Mouse (Mus musculus) megakaryocyte-erythroid progenitor cell, adult 5-6 weeks (primary cell): ENCODE measurements around the gene Ralgapa2. TPM values are rescaled to one million over a fixed set of nuclear protein-coding genes. Genes with fewer than 3 reads are reported as not detected.

Experiments
- ATAC-seq: replicated peaks from 2 replicates; pipeline ENCODE4 v1.8.0; 2016; ENCODE audit warnings: mild to moderate bottlenecking, inconsistent platforms; ENCODE audit not compliant: severe bottlenecking, poor library complexity, low FRiP score, low TSS enrichment
- total RNA-seq, 2 experiments: library from RNA; stranded (forward) in 1 of 2; stranded (reverse) in 1 of 2; fragments of 200-1000, 215-1000 nt in 1 of 2; fragments of >200 nt in 1 of 2; fragmentation: Nextera tagmentation in 1 of 2; gene quantifications; 2 replicates each; pipeline ENCODE4 v1.2.3; 2014 to 2017

Gene Ralgapa2
- total RNA-seq, 2 experiments from 2014 or later, result 11.4 to 27.1 TPM

DNA sequence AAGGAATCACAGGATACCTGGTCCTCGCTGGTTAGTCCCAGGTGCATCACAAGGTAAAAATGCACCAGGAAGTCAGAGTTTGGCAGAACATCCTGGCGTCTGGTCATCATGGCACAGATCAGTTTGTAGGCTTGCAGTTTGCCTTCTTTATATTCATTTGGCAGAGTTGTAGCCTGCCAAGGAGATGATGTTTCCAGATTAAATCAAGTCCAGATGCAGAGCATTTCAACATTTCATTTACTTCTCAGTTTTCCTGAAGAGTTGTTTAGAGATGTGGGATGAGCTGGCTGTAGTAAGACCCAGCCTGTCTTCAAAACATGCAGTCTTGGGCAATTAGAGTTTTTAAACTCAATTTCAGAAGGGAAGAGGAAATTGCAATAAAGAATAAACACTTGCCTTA, 124.9 kb downstream of the Ralgapa2 start:
- ATAC-seq, result no peak

DNA sequence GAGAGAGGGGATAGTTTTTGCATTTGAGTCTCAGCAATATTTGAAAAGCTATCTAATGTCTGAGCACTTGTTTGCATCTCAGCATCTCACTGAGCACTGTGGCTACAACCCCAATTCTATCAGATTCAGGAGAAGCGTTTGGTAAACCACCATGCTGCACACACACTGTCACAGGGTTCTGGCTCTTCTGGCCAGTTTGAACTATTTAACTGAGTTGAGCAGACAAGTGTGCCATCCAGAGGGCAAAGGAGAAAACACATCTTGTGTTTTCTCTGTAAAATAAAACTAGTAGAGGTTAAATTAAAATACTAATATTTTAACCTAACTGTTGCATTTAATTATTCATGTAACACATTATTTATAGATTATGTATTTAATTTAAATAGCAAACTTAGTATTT, 127.6 kb downstream of the Ralgapa2 start:
- ATAC-seq, result peak; percentile 41; the same call in 1 of the 2 replicates

DNA sequence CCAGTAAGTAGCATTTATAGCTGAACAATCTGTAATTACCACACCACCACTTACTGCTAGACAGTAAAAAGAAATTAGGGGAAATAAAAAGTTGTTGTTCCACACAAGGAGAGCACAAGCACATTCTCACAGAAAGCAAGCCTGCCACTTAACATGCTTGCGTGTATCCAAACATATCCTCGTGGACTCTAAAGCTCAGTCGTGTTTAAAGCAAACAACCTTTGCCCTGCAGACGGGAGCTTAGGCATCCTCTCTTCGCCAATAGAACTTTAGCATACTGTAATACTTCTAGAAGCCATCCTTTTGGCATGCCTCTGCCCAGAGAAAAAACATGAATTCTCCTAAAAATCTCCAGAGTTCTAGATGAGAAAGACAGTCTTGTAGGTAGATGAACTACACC, 135.9 kb downstream of the Ralgapa2 start:
- ATAC-seq, result no peak

DNA sequence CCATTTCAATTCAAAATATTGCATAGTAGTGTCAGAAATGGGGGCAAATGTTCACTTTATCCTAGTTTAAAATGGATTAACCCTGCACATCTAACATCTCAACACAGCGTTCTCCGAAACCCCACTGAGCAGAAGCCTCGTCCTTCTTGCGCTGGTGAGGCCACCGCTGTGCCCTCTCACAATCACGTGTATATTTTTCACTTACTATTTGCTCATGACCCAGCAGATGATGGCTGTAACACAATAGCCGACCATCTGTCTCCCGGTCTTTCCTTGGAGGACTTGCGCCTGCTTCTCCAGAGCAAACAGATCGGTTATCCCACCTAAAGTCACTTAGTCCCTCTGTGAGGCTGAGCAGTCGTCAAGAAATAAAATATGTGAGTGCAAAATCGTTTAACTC, 146.0 kb downstream of the Ralgapa2 start:
- ATAC-seq, result no peak

DNA sequence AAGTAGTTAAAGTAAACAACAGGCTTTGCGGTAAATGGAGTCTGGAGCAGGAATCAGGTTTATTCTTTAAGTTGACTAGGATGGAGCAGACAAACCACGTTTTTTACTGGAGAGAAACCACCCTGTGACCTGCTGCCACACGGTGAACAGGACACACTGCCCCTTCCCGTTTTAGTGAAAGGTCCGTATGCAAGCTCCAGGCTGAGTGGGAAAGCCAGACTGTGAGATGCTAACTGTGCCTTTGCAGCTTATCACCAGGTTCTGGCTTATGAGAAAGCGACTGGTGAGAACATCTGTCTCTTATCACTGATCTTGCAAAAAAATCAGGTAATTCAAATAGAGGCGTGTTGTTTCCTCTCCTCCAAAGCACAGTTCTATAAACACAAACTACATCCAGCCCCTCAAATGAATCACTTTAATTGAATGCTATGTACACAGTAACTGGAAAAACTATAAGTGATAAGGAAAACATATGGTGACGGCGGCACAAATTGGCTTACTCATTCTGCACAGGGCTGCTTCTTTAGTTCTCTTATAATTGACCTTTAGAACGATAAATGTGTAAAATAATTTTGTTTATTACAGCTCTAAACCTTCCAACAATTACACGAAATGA, 146.7 kb downstream of the Ralgapa2 start:
- ATAC-seq, result 0 out of 2 replicates have a peak, but pooled peaks have one; percentile 27

DNA sequence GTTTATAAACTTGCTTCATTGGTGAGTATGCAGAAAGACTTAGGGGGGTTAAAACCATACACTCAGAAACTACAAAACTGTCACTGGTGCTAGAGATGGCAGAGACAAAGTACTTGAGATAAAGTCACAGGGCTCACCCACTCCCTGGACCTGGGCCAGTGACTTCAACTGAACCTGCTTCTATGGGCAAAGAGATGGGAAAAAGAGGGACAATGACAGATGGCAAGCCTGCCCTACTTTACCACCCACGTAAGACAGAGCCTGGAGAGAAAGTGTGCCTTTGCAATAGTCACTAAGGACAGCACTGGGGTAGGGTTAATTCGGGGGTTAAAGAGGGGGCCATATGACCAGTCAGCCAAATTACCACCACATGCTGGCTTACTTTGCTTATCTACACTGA, 148.7 kb downstream of the Ralgapa2 start:
- ATAC-seq, result peak; percentile 70

DNA sequence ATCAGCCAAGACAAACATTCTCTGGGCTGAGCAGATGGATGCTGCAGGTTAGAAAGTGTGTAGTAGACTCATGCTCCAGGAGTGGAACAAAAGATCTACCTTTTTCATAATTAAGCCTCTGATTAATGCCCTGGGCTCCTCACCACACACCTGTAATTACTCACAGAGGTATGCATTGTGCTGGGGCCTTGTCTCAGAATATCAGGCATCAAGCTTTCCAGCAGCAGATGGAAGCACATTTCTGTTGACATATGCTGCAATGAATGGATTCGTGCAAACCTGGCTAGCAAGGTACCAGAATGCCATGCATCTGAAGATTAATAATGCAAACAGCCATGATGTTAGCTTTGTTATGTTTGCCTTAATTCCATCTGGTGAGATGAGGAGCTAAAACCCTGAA, 149.2 kb downstream of the Ralgapa2 start:
- ATAC-seq, result no peak

DNA sequence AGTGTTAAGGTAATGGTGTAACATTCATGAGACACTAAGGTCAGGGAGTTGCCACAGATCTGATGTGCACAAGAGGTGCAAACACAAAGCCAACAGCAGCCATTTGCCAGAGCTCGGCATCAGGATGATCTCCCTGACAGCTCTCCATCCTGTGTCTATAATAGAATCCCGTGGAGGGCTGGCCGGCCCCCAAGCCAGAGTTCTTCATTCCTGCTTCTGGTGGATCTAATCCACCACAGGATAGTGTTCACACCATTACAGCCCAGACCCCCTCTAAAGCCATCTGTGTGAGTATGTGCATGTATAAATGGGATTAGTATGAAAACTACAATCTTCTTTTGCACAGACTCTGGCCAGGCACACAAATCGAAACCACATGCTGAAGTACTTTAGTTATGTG, 150.2 kb downstream of the Ralgapa2 start:
- ATAC-seq, result no peak

DNA sequence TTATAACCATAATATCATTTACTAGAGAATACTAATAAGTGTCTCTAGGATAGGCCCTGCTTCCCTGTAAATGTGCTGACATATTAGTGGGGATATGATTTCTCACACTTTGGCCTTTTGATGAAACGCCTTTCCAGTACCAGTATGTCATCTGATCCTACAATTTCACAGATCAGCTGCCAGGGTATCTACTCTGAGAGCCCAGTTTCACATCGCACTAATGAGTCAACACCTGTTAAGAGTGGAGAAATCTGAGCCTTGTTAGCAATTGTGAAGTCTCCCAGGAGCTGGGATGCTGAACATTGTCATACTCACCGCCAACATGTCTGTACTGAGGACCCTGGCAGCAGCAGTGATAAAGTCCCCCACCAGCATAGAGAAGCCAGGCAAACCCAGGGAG, 151.1 kb downstream of the Ralgapa2 start:
- no peak for ATAC-seq

DNA sequence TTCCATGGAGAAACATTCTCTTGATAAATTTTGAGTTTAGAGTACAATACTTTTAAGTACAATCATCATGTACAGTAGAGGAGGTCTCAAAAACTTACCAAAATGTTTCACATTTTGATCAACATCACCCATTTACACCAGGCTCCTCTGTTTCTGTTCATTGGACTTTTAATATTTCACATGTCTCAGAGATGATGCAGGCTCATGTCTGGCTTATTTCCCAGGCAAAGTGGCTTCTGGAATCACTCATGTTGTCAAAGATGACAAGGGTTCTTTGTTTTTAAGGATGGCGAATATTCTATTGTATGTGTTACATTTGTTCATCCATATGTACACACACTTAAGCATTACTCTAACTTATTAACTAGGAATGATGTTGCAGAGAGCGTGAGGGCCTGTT, 152.5 kb downstream of the Ralgapa2 start:
- no peak for ATAC-seq

DNA sequence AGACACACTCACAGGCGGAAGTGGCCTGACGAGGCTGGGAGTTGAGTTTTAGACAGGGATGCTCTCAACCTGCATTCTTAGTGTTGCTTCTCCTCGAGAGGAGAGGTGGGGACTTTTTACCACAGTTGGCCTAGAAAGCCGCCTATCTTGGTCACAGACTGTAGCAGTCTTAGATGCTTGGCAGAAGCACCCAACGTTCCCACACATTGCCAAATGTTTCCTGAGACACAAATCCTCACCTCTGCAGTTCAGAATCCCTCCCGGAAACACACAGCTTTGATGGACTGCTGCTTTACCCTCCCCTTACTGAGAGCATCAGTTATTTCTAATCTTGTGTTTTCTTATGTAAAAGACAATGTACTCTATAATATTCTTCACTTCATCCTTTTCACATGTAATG, 155.6 kb downstream of the Ralgapa2 start:
- no peak for ATAC-seq

DNA sequence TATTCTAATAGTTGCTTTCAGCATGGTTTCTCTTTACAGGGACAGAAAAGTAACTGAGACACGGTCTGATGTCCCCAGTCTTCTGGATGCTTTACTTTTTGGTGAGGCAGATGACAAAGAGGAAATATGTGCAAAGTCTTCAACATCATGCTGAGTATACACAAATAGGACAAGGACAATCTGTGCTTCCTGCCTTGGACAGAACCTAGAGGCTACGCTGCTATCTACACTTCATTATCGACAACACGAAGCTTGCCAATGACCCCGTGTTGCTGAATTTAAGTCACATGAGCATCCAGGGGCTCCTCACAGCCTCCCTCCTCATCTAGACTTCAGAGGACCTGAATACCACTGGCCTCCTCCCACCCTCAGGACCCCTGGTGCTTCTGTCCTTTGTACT, 161.9 kb downstream of the Ralgapa2 start:
- ATAC-seq, result no peak

DNA sequence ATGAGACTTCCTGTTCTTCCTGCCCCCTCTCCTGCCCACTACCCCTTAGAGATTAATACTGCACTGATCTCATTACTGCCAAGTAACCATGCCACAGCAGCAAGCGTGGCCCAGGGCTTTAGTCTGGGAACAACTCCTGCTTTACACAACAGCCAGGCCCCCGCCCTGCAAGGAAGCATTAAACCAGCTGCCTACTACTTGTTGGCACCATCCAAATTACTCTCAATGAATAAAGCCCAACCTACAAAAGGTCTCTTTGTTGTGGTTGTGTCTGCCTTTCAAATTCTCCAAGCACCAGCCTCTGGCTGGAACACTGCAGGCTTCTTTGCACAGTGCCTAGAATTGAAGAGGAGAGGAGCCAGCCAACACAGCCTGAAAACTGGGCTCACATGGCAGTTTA, 164.2 kb downstream of the Ralgapa2 start:
- ATAC-seq, result no peak

DNA sequence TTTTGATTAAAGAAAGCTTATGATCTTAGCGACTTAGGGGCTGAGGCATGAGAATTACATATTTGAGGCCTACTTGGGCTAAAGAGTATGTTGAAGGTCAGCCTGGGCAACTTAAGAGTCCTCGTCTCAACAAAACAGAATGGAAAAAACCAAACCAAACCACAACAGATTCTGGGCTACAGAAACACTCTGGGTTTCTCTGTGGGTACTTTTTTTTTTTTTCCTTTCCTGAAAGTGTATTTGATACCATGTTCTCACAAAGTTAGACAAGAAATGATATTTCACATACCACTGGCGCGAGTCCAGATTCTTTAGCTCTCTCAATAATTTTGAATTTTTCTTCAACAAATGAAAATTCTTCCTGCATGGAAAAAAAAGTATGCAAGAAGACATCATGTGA, 172.1 kb downstream of the Ralgapa2 start:
- ATAC-seq, result no peak

DNA sequence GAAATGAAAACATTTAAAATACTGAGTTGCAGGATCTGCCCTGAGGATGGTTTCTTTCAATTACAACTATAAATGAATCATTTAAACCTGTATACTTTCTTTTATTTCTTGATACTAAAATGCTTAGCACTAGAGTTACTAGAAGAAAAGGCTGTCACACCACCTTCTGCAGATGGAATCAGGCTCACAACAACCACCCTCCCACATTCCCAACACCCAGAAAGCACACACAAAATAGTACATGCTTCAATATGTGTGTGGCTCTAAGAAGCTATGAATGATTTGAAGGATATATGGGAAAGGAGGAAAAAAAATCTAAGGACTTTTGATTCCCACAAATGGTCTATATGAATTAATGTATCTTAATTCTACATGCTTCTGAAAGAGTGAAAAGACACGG, 174.6 kb downstream of the Ralgapa2 start:
- no peak for ATAC-seq

DNA sequence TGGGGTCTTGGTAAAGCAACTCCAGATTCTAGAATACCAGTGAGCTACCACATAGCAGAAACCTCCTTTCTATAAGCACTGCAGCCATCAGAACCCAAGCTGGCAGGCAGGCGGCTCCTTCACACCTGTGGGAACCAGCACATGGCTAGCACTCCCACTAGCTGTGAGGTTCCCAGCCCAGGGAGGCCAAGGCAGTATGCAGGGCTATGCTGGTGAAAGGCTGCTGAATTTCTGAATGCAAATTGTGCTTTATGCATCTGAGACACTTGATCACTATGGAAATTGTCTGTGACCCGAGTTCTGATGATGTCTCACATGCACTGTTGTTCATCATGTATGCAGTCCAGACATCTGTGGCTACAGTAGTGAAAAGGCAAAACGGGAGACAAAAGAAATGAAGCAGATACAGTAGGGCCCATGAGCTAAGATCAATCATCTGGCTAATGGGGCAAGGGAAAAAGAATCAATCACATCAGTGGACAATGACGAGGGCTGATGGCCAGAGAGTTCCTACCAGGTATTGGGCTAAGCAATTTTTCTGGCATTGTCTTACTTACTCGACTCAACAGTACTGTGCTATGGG, 180.2 kb downstream of the Ralgapa2 start:
- ATAC-seq, result no peak

DNA sequence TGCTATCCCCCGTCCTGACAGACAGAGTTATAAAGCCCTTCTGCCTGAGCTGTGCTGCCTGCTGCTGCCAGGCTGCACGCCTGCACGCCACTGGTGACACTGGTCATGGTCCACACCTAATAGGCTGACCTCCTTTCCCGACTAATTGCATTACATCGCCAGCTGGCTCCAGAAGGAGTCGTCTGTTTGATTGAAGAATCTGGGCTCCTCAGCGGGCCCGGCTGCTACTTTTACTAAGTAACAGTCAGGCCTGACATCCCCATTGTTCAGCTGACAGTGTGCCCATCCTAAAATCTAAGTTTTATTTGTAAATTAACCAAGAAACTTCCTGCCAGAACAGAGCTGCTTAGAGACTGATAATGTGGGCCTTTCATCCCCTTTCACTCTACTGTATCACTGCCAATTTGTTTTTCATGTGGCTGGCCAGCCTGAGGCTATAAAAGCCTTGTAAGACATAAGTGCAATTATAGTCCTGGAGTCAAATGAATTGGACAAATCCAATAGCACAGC, 181.3 kb downstream of the Ralgapa2 start:
- ATAC-seq, result no peak

DNA sequence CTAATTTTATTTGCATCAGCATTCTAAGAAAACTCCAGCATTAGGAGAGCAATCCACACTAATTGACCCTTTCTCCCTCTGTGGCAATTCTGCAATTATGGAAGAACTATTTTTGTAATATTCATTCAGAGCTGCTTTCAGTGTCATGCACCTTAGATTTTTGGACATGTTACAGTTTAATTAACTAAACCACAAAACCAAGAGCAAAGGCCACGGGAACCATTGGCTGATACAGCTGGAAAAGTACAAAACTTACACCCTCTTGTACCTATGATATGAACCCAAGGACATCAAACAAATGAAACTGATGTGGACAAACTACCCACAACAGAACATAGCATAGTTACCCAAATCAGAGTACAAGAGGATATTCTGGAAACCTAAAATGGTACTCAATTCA, 182.0 kb downstream of the Ralgapa2 start:
- ATAC-seq, result no peak

DNA sequence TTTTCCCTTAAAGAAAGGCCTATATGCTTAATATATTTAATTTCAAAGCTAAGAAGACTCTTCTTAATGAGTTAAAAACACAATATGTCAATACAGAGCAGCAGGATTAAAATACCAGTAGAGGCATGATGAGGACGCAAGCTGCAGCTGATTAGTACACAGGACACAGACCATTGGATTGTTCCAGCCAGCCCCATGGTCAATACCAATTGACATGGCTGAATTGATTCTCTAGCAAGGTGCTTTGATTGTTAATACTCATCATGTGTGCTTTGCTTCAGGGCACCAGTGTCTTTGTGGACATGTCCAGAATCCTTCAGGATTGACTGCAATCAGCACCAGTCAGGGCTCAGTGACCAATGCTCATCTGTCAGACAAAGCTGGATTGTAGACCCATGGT, 185.5 kb downstream of the Ralgapa2 start:
- ATAC-seq, result no peak

DNA sequence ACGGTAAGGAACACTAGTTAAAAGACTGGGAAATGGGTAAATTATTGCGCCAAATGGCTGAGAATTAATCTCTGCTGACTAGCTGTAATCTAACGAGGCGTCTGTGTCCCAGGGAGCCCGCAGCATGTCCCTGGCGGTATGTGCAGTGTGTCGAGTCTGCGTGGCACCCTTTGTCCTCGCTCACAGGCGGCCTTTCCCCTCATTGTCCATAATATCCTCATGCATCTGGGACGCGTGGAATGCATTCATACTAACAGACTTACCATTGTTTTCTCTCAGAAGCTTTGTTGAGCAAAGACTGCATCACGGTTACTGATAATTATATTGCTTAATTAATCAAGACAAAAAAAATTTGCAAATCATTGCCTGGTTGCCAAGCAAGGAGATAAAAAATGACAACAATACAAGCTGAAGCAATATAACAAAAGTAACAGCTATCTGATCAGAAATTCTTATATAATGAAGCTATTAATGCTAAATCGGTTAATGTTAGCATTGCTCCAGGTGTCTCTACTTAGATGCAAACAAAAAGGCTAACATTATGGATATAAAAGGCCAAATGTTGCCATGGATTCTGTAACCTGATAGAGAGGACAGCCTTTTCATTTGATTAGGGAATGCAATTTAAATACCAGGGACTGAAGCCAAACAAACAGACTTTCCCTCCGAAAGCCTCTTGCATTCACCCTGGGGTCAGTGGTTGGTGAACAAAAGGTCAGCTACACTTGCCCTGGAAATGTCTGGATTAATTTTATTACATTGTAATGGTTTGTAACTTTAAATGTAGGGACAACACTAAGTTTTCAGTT, 187.0 kb downstream of the Ralgapa2 start:
- ATAC-seq, result no peak
